Mouse (Mus musculus) midbrain, embryonic 15.5 days (tissue): ENCODE measurements at regions not wholly inside any gene's neighbourhood (a gene's known extent, or its start where the extent isn't known, plus 50 kb on each side); places are given as distances from the start of the nearest gene placed in this dataset.

Experiments
- ATAC-seq: fragments of 200-750 bp; cut with Nextera tagmentation; replicated peaks from 2 replicates; pipeline ENCODE4 v1.8.0; 2017; ENCODE audit warnings: moderate TSS enrichment
- H3K27ac ChIP-seq: fragments of 300-500 bp; sonication (generic); 2 replicates; pipeline ENCODE4 v1.5.1; 2015; ENCODE audit warnings: mild to moderate bottlenecking, inconsistent platforms
- H3K27me3 ChIP-seq: fragments of 300-500 bp; sonication (generic); replicated peaks from 2 replicates; pipeline ENCODE4 v1.6.1; 2015; ENCODE audit warnings: inconsistent platforms
- H3K36me3 ChIP-seq: fragments of 300-500 bp; sonication (generic); replicated peaks from 2 replicates; pipeline ENCODE4 v1.6.1; 2015; ENCODE audit warnings: inconsistent platforms
- H3K4me1 ChIP-seq: fragments of 300-500 bp; sonication (generic); 2 replicates; pipeline ENCODE4 v1.6.1; 2015; ENCODE audit warnings: inconsistent platforms
- H3K4me2 ChIP-seq: fragments of 300-500 bp; sonication (generic); 2 replicates; pipeline ENCODE4 v1.6.1; 2015; ENCODE audit warnings: inconsistent platforms, mild to moderate bottlenecking, moderate library complexity
- H3K4me3 ChIP-seq: fragments of 300-500 bp; sonication (generic); 2 replicates; pipeline ENCODE4 v1.5.1; 2015; ENCODE audit warnings: mild to moderate bottlenecking, inconsistent platforms
- H3K9ac ChIP-seq: fragments of 300-500 bp; sonication (generic); 2 replicates; pipeline ENCODE4 v1.6.1; 2015; ENCODE audit warnings: mild to moderate bottlenecking, inconsistent platforms
- H3K9me3 ChIP-seq: fragments of 300-500 bp; sonication (generic); 2 replicates; pipeline ENCODE4 v1.6.1; 2016; ENCODE audit warnings: inconsistent platforms
- WGBS: fragments of 180-500 bp; shearing (Covaris S2); methylation state at CpG from one replicate; pipeline ENCODE4 v1.1.7; 2015; ENCODE audit warnings: mixed read lengths; 5-methylcytosine and 5-hydroxymethylcytosine counted together

- H3K4me3 ChIP-seq = no peak overlapping the region
- H3K4me2 ChIP-seq = no peak overlapping the region
- WGBS = 81% methylated on average over 2 of the region's 2 CpGs
- no peak overlapping the region for H3K9ac ChIP-seq
- ATAC-seq = no peak
- no peak overlapping the region for H3K27ac ChIP-seq
- H3K36me3 ChIP-seq = no peaks in the 10 kb centered on the region
- no peaks in the 10 kb centered on the region for H3K9me3 ChIP-seq
- peaks cover 13% of the 10 kb centered on the region; the same call in 1 of the 2 replicates for H3K4me1 ChIP-seq
- H3K27me3 ChIP-seq = no peaks in the 10 kb centered on the region
These were observed 107.0 kb upstream of the Sall1 start for GRCm38 (mm10) chr8:89150952-89151351.

GRCm38 (mm10) chr8:89141529-89142235 is 97.7 kb upstream of the Sall1 start:
- no peaks in the 10 kb centered on the region for H3K9me3 ChIP-seq
- no peaks in the 10 kb centered on the region for H3K4me1 ChIP-seq
- no peaks in the 10 kb centered on the region for H3K36me3 ChIP-seq
- WGBS = 64% methylated on average over 8 of the region's 8 CpGs
- no peak for ATAC-seq
- no peak overlapping the region for H3K4me3 ChIP-seq
- no peak overlapping the region for H3K9ac ChIP-seq
- H3K27ac ChIP-seq = no peak overlapping the region
- H3K4me2 ChIP-seq = no peak overlapping the region
- H3K27me3 ChIP-seq = no peaks in the 10 kb centered on the region

GRCm38 (mm10) chr8:89139876-89140275 is 95.9 kb upstream of the Sall1 start:
- H3K27ac ChIP-seq = no peak overlapping the region
- 81% methylated on average over 3 of the region's 3 CpGs for WGBS
- H3K36me3 ChIP-seq = no peaks in the 10 kb centered on the region
- no peaks in the 10 kb centered on the region for H3K9me3 ChIP-seq
- no peak for ATAC-seq
- H3K27me3 ChIP-seq = no peaks in the 10 kb centered on the region
- no peak overlapping the region for H3K4me2 ChIP-seq
- H3K4me1 ChIP-seq = no peaks in the 10 kb centered on the region
- H3K4me3 ChIP-seq = no peak overlapping the region
- no peak overlapping the region for H3K9ac ChIP-seq

- Histone ChIP-seq H3K9ac (no peak overlapping the region), H3K4me2 (no peak overlapping the region), H3K27me3 (no peaks in the 10 kb centered on the region), H3K9me3 (no peaks in the 10 kb centered on the region), H3K4me1 (no peaks in the 10 kb centered on the region), H3K36me3 (no peaks in the 10 kb centered on the region), H3K27ac (no peak overlapping the region), H3K4me3 (no peak overlapping the region)
- ATAC-seq = no peak
- WGBS = 79% methylated on average over 8 of the region's 8 CpGs
These were observed 94.6 kb upstream of the Sall1 start for GRCm38 (mm10) chr8:89138416-89139125.

- Histone ChIP-seq H3K36me3 (no peaks in the 10 kb centered on the region), H3K9ac (no peak overlapping the region), H3K4me3 (no peak overlapping the region), H3K27me3 (no peaks in the 10 kb centered on the region), H3K4me1 (no peaks in the 10 kb centered on the region), H3K9me3 (no peaks in the 10 kb centered on the region), H3K27ac (no peak overlapping the region), H3K4me2 (no peak overlapping the region)
- 74% methylated on average over 19 of the region's 19 CpGs for WGBS
- ATAC-seq = no peak
These were observed 90.9 kb upstream of the Sall1 start for GRCm38 (mm10) chr8:89134581-89135484.

- no peaks in the 10 kb centered on the region for H3K4me1 ChIP-seq
- H3K27me3 ChIP-seq = no peaks in the 10 kb centered on the region
- no peak overlapping the region for H3K4me2 ChIP-seq
- no peak for ATAC-seq
- H3K4me3 ChIP-seq = no peak overlapping the region
- no peaks in the 10 kb centered on the region for H3K9me3 ChIP-seq
- H3K9ac ChIP-seq = no peak overlapping the region
- no peaks in the 10 kb centered on the region for H3K36me3 ChIP-seq
- 46% methylated on average over 5 of the region's 5 CpGs for WGBS
- no peak overlapping the region for H3K27ac ChIP-seq
These were observed 90.1 kb upstream of the Sall1 start for GRCm38 (mm10) chr8:89134058-89134457.

GRCm38 (mm10) chr8:89121051-89121450 is 77.1 kb upstream of the Sall1 start:
- H3K4me3 ChIP-seq = no peak overlapping the region
- no peak overlapping the region for H3K27ac ChIP-seq
- H3K9me3 ChIP-seq = no peaks in the 10 kb centered on the region
- no peak overlapping the region for H3K4me2 ChIP-seq
- no peaks in the 10 kb centered on the region for H3K36me3 ChIP-seq
- no peak overlapping the region for H3K9ac ChIP-seq
- 87% methylated on average over 6 of the region's 6 CpGs for WGBS
- ATAC-seq = no peak
- H3K4me1 ChIP-seq = no peaks in the 10 kb centered on the region
- H3K27me3 ChIP-seq = no peaks in the 10 kb centered on the region

GRCm38 (mm10) chr8:89107895-89108660 is 64.1 kb upstream of the Sall1 start:
- Histone ChIP-seq H3K4me2 (no peak overlapping the region), H3K27me3 (no peaks in the 10 kb centered on the region), H3K4me1 (no peaks in the 10 kb centered on the region), H3K36me3 (no peaks in the 10 kb centered on the region), H3K9ac (no peak overlapping the region), H3K9me3 (no peaks in the 10 kb centered on the region), H3K27ac (no peak overlapping the region), H3K4me3 (no peak overlapping the region)
- WGBS = 71% methylated on average over 15 of the region's 15 CpGs
- ATAC-seq = no peak

- no peak overlapping the region for H3K4me3 ChIP-seq
- H3K27ac ChIP-seq = no peak overlapping the region
- no peak overlapping the region for H3K9ac ChIP-seq
- no peaks in the 10 kb centered on the region for H3K36me3 ChIP-seq
- no peaks in the 10 kb centered on the region for H3K27me3 ChIP-seq
- no peaks in the 10 kb centered on the region for H3K4me1 ChIP-seq
- WGBS = 87% methylated on average over 4 of the region's 4 CpGs
- no peaks in the 10 kb centered on the region for H3K9me3 ChIP-seq
- H3K4me2 ChIP-seq = no peak overlapping the region
- no peak for ATAC-seq
These were observed 62.4 kb upstream of the Sall1 start for GRCm38 (mm10) chr8:89106346-89106745.

- H3K4me1 ChIP-seq = no peaks in the 10 kb centered on the region
- no peak overlapping the region for H3K4me3 ChIP-seq
- ATAC-seq = no peak
- WGBS = 81% methylated on average over 4 of the region's 4 CpGs
- no peaks in the 10 kb centered on the region for H3K36me3 ChIP-seq
- no peaks in the 10 kb centered on the region for H3K27me3 ChIP-seq
- no peak overlapping the region for H3K4me2 ChIP-seq
- no peak overlapping the region for H3K9ac ChIP-seq
- no peaks in the 10 kb centered on the region for H3K9me3 ChIP-seq
- no peak overlapping the region for H3K27ac ChIP-seq
These were observed 53.4 kb upstream of the Sall1 start for GRCm38 (mm10) chr8:89097396-89097795.
